Mouse (Mus musculus): ENCODE results near the gene Rab27a. TPM values are rescaled to one million over a fixed set of nuclear protein-coding genes. Genes with fewer than 3 reads are reported as not detected.
A peak's percentile ranks its signal among the peaks of the same experiment; 100 is the strongest.
"Not testable (repeated sequence)": the region's sequence is repeated elsewhere in the genome, so short reads cannot be mapped to it uniquely, and the experiment has no call there.

Rab27a gene
- polyA plus RNA-seq, 1 experiment from 2014 or later: 0.94 TPM

GRCm38 (mm10) chr9:73049833-73050232, 5.2 kb downstream of the Rab27a start:
- Histone ChIP-seq H3K27me3 (peaks cover 3% of the 10 kb centered on the region; the same call in 1 of the 2 replicates), H3K36me3 (no peaks in the 10 kb centered on the region), H3K9ac (replicated peaks) (no peak overlapping the region), H3K9me3 (no peaks in the 10 kb centered on the region), H3K27ac (no peak overlapping the region), H3K4me3 (replicated peaks) (no peak overlapping the region), H3K4me2 (replicated peaks) (no peak overlapping the region), H3K4me1 (replicated peaks) (peaks cover 17% of the 10 kb centered on the region)
- ATAC-seq: no peak
- 63% methylated on average over 5 of the region's 5 CpGs for WGBS

GRCm38 (mm10) chr9:73050606-73051005, 6.0 kb downstream of the Rab27a start:
- H3K9me3 ChIP-seq: no peaks in the 10 kb centered on the region
- peaks cover 10% of the 10 kb centered on the region for H3K4me1 ChIP-seq (replicated peaks)
- 48% methylated on average over 8 of the region's 8 CpGs for WGBS
- H3K27me3 ChIP-seq: no peaks in the 10 kb centered on the region
- H3K9ac ChIP-seq (replicated peaks): no peak overlapping the region
- no peak overlapping the region for H3K27ac ChIP-seq
- ATAC-seq: no peak
- no peak overlapping the region for H3K4me2 ChIP-seq (replicated peaks)
- no peaks in the 10 kb centered on the region for H3K36me3 ChIP-seq
- no peak overlapping the region for H3K4me3 ChIP-seq (replicated peaks)

- no peak overlapping the region for H3K4me3 ChIP-seq (replicated peaks)
Measured at GRCm38 (mm10) chr9:73055441-73055911, 10.8 kb downstream of the Rab27a start.

GRCm38 (mm10) chr9:73059224-73059623, 14.6 kb downstream of the Rab27a start:
- no peak for ATAC-seq
- H3K9ac ChIP-seq (replicated peaks): no peak overlapping the region
- H3K4me3 ChIP-seq (replicated peaks): no peak overlapping the region
- H3K27ac ChIP-seq: no peak overlapping the region
- H3K9me3 ChIP-seq: no peaks in the 10 kb centered on the region
- H3K4me1 ChIP-seq (replicated peaks): peaks cover 8% of the 10 kb centered on the region
- H3K36me3 ChIP-seq: no peaks in the 10 kb centered on the region
- WGBS: 87% methylated on average over 4 of the region's 4 CpGs
- no peaks in the 10 kb centered on the region for H3K27me3 ChIP-seq
- H3K4me2 ChIP-seq (replicated peaks): no peak overlapping the region

More at GRCm38 (mm10) chr9:73055441-73055911, 10.8 kb downstream of the Rab27a start:
- ATAC-seq: no peak
- H3K4me1 ChIP-seq (replicated peaks): peaks cover 5% of the 10 kb centered on the region
- no peaks in the 10 kb centered on the region for H3K9me3 ChIP-seq
- no peak overlapping the region for H3K9ac ChIP-seq (replicated peaks)
- H3K36me3 ChIP-seq: no peaks in the 10 kb centered on the region
- no peak overlapping the region for H3K4me2 ChIP-seq (replicated peaks)
- H3K27ac ChIP-seq: no peak overlapping the region
- H3K27me3 ChIP-seq: no peaks in the 10 kb centered on the region
- 70% methylated on average over 10 of the region's 10 CpGs for WGBS

- WGBS: 37% methylated on average over 15 of the region's 15 CpGs
- Histone ChIP-seq H3K4me1 (replicated peaks) (peaks cover 19% of the 10 kb centered on the region), H3K4me2 (replicated peaks) (peak overlapping the region; percentile 37), H3K27ac (no peak overlapping the region), H3K4me3 (replicated peaks) (no peak overlapping the region), H3K9me3 (no peaks in the 10 kb centered on the region), H3K36me3 (no peaks in the 10 kb centered on the region), H3K27me3 (no peaks in the 10 kb centered on the region), H3K9ac (replicated peaks) (no peak overlapping the region)
- no peak for ATAC-seq
Measured at GRCm38 (mm10) chr9:73063621-73064290, 19.1 kb downstream of the Rab27a start.

- H3K27me3 ChIP-seq: no peaks in the 10 kb centered on the region
- 27% methylated on average over 10 of the region's 10 CpGs for WGBS
- peak overlapping the region; percentile 12; the same call in 1 of the 2 replicates for H3K4me2 ChIP-seq (replicated peaks)
- no peak overlapping the region for H3K4me3 ChIP-seq (replicated peaks)
- H3K36me3 ChIP-seq: no peaks in the 10 kb centered on the region
- peaks cover 19% of the 10 kb centered on the region for H3K4me1 ChIP-seq (replicated peaks)
- 0 out of 2 replicates have a peak overlapping the region, but pooled peaks have one; percentile 19 for H3K27ac ChIP-seq
- H3K9ac ChIP-seq (replicated peaks): 0 out of 2 replicates have a peak overlapping the region, but pooled peaks have one; percentile 4
- H3K9me3 ChIP-seq: no peaks in the 10 kb centered on the region
- ATAC-seq: peak; percentile 73
Measured at GRCm38 (mm10) chr9:73067086-73067485, 22.4 kb downstream of the Rab27a start.

- Histone ChIP-seq H3K27ac (no peak overlapping the region), H3K9me3 (no peaks in the 10 kb centered on the region), H3K27me3 (no peaks in the 10 kb centered on the region), H3K4me3 (replicated peaks) (no peak overlapping the region), H3K4me2 (replicated peaks) (no peak overlapping the region), H3K9ac (replicated peaks) (no peak overlapping the region), H3K36me3 (no peaks in the 10 kb centered on the region), H3K4me1 (replicated peaks) (peaks cover 19% of the 10 kb centered on the region)
- 78% methylated on average over 6 of the region's 6 CpGs for WGBS
- no peak for ATAC-seq
Measured at GRCm38 (mm10) chr9:73068230-73068679, 23.6 kb downstream of the Rab27a start.

GRCm38 (mm10) chr9:73068688-73069087, 24.0 kb downstream of the Rab27a start:
- no peaks in the 10 kb centered on the region for H3K36me3 ChIP-seq
- no peak for ATAC-seq
- no peak overlapping the region for H3K9ac ChIP-seq (replicated peaks)
- no peaks in the 10 kb centered on the region for H3K27me3 ChIP-seq
- no peak overlapping the region for H3K4me3 ChIP-seq (replicated peaks)
- H3K4me2 ChIP-seq (replicated peaks): no peak overlapping the region
- no peaks in the 10 kb centered on the region for H3K9me3 ChIP-seq
- no peak overlapping the region for H3K27ac ChIP-seq
- H3K4me1 ChIP-seq (replicated peaks): peaks cover 14% of the 10 kb centered on the region
- 90% methylated on average over 6 of the region's 6 CpGs for WGBS

GRCm38 (mm10) chr9:73070971-73071659, 26.5 kb downstream of the Rab27a start:
- WGBS: 73% methylated on average over 10 of the region's 10 CpGs
- no peaks in the 10 kb centered on the region for H3K27me3 ChIP-seq

GRCm38 (mm10) chr9:73072426-73072825, 27.8 kb downstream of the Rab27a start:
- Histone ChIP-seq H3K27me3 (no peaks in the 10 kb centered on the region), H3K4me1 (replicated peaks) (peaks cover 5% of the 10 kb centered on the region), H3K4me2 (replicated peaks) (no peak overlapping the region), H3K36me3 (no peaks in the 10 kb centered on the region), H3K9ac (replicated peaks) (no peak overlapping the region), H3K9me3 (no peaks in the 10 kb centered on the region), H3K4me3 (replicated peaks) (no peak overlapping the region), H3K27ac (no peak overlapping the region)
- WGBS: 81% methylated on average over 8 of the region's 8 CpGs
- no peak for ATAC-seq

More at GRCm38 (mm10) chr9:73070971-73071659, 26.5 kb downstream of the Rab27a start:
- Histone ChIP-seq H3K9ac (replicated peaks) (no peak overlapping the region), H3K4me3 (replicated peaks) (no peak overlapping the region), H3K4me2 (replicated peaks) (no peak overlapping the region), H3K9me3 (no peaks in the 10 kb centered on the region), H3K4me1 (replicated peaks) (peaks cover 11% of the 10 kb centered on the region), H3K36me3 (no peaks in the 10 kb centered on the region), H3K27ac (no peak overlapping the region)
- ATAC-seq: no peak

- H3K4me1 ChIP-seq (replicated peaks): no peaks in the 10 kb centered on the region
- H3K4me3 ChIP-seq (replicated peaks): no peak overlapping the region
- no peak overlapping the region for H3K27ac ChIP-seq
- no peak overlapping the region for H3K9ac ChIP-seq (replicated peaks)
- ATAC-seq: no peak
- H3K36me3 ChIP-seq: no peaks in the 10 kb centered on the region
- H3K9me3 ChIP-seq: no peaks in the 10 kb centered on the region
- H3K27me3 ChIP-seq: no peaks in the 10 kb centered on the region
- WGBS: 91% methylated on average over 5 of the region's 5 CpGs
- no peak overlapping the region for H3K4me2 ChIP-seq (replicated peaks)
Measured at GRCm38 (mm10) chr9:73073169-73073568, 28.5 kb downstream of the Rab27a start.

- not testable (repeated sequence) for H3K4me2 ChIP-seq (replicated peaks); H3K27ac ChIP-seq; H3K9ac ChIP-seq (replicated peaks); H3K36me3 ChIP-seq; ATAC-seq; H3K9me3 ChIP-seq; H3K27me3 ChIP-seq; H3K4me1 ChIP-seq (replicated peaks); H3K4me3 ChIP-seq (replicated peaks)
- 80% methylated on average over 11 of the region's 12 CpGs for WGBS
Measured at GRCm38 (mm10) chr9:73079349-73079748, 34.7 kb downstream of the Rab27a start.

Data from midbrain, embryonic 13.5 days (tissue).